Mouse (Mus musculus) erythroblast, embryonic 14.5 days (primary cell): ENCODE measurements around the gene Ube2f. TPM values are rescaled to one million over a fixed set of nuclear protein-coding genes. Genes with fewer than 3 reads are reported as not detected.
A peak's percentile ranks its signal among the peaks of the same experiment; 100 is the strongest.

Source experiments
- H3K27me3 ChIP-seq: 2 replicates; pipeline ENCODE4 v1.6.1; 2012; ENCODE audit warnings: inconsistent platforms; ENCODE audit not compliant: control insufficient read depth
- H3K36me3 ChIP-seq: 2 replicates; pipeline ENCODE4 v1.6.1; 2012; ENCODE audit warnings: mild to moderate bottlenecking, inconsistent platforms; ENCODE audit not compliant: control insufficient read depth
- H3K4me1 ChIP-seq: 2 replicates; pipeline ENCODE4 v1.6.1; 2012; ENCODE audit warnings: inconsistent platforms; ENCODE audit not compliant: control insufficient read depth
- H3K4me3 ChIP-seq: replicated peaks from 2 replicates; pipeline ENCODE3; 2012; ENCODE audit warnings: moderate library complexity, mild to moderate bottlenecking, inconsistent platforms
- H3K9me3 ChIP-seq: 2 replicates; pipeline ENCODE4 v1.6.1; 2012; ENCODE audit warnings: low read length, inconsistent platforms, mixed read lengths; ENCODE audit not compliant: control insufficient read depth
- GATA1 ChIP-seq: IDR thresholded peaks from 2 replicates; pipeline ENCODE4 v1.6.1; 2012; ENCODE audit warnings: low read length, inconsistent platforms, mixed read lengths
- TAL1 ChIP-seq: IDR thresholded peaks from 3 replicates; pipeline ENCODE4 v1.6.1; 2012; ENCODE audit warnings: low read length, inconsistent platforms, mixed read lengths
- polyA plus RNA-seq: library from polyadenylated mRNA; stranded (reverse); fragments of >175 nt; gene quantifications from 2 replicates; pipeline ENCODE4 v1.2.3, GENCODE M21; 2012

The Ube2f gene
- polyA plus RNA-seq, 1 experiment: 3.8 TPM

DNA sequence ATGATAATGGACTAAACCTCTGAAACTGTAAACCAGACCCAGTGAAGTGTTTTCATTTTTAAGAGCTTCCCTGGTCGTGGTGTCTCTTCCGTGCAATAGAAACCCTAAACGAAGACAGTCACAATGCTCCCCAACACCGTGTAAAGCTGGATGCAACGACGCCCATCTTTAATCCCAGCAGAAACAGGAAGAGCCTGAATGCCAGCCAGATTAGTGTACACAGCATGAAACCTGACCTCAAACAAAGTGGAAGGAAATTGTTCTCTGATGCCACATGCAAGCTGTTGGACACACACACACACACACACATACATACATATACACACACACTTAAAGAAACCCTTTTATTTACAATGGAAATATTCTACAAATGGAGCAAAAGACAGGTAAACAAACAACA is 19.0 kb upstream of the Ube2f start:
- Histone ChIP-seq H3K9me3 (no peaks in the 10 kb centered on the region; the same call in 1 of the 2 replicates), H3K36me3 (no peaks in the 10 kb centered on the region), H3K4me1 (peaks cover 46% of the 10 kb centered on the region), H3K4me3 (no peak overlapping the region), H3K27me3 (peaks cover 3% of the 10 kb centered on the region; the same call in 1 of the 2 replicates)
- TF ChIP-seq GATA1 (no peak), TAL1 (no peak)

- H3K4me1 ChIP-seq: peaks cover 39% of the 10 kb centered on the region
Measured at GRCm38 (mm10) chr1:91231896-91232295, 18.2 kb upstream of the Ube2f start.

GRCm38 (mm10) chr1:91235395-91235794 is 14.7 kb upstream of the Ube2f start:
- TF ChIP-seq TAL1 (no peak), GATA1 (no peak)
- Histone ChIP-seq H3K4me3 (no peak overlapping the region), H3K4me1 (peaks cover 14% of the 10 kb centered on the region)

More at GRCm38 (mm10) chr1:91231896-91232295, 18.2 kb upstream of the Ube2f start:
- Histone ChIP-seq H3K27me3 (peaks cover 3% of the 10 kb centered on the region; the same call in 1 of the 2 replicates), H3K4me3 (no peak overlapping the region), H3K36me3 (no peaks in the 10 kb centered on the region), H3K9me3 (no peaks in the 10 kb centered on the region; the same call in 1 of the 2 replicates)
- TF ChIP-seq TAL1 (no peak), GATA1 (no peak)

DNA sequence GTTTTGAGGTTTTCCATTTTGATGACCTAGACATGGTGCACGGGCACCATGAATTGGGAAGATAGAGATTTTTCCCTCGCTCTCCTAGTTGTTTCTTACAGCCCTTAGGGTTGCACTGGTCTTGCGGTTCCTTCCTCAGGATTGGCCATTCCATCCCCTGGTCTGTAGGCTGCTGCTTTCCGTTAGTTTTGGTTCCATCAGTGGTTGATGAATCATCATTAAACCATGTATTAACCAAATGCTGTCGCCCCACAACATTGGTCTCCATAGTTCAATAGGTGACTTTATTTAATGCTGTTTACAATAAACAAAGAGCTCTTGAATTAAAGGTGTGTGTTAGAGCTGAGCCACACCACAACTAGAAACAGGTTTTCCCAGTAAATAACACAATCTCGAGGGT is 12.4 kb upstream of the Ube2f start:
- peaks cover 18% of the 10 kb centered on the region for H3K4me1 ChIP-seq
- H3K9me3 ChIP-seq: no peaks in the 10 kb centered on the region
- peaks cover 3% of the 10 kb centered on the region; the same call in 1 of the 2 replicates for H3K27me3 ChIP-seq
- no peaks in the 10 kb centered on the region for H3K36me3 ChIP-seq
- no peak overlapping the region for H3K4me3 ChIP-seq
- TF ChIP-seq GATA1 (no peak), TAL1 (no peak)

More at GRCm38 (mm10) chr1:91235395-91235794, 14.7 kb upstream of the Ube2f start:
- Histone ChIP-seq H3K36me3 (no peaks in the 10 kb centered on the region), H3K9me3 (no peaks in the 10 kb centered on the region; the same call in 1 of the 2 replicates), H3K27me3 (peaks cover 3% of the 10 kb centered on the region; the same call in 1 of the 2 replicates)

GRCm38 (mm10) chr1:91239112-91239511 is 11.0 kb upstream of the Ube2f start:
- H3K9me3 ChIP-seq: no peaks in the 10 kb centered on the region
- H3K4me1 ChIP-seq: peaks cover 18% of the 10 kb centered on the region
- H3K4me3 ChIP-seq: no peak overlapping the region
- TF ChIP-seq TAL1: no peak
- no peak for TF ChIP-seq GATA1
- H3K27me3 ChIP-seq: peaks cover 3% of the 10 kb centered on the region; the same call in 1 of the 2 replicates
- no peaks in the 10 kb centered on the region for H3K36me3 ChIP-seq

GRCm38 (mm10) chr1:91239800-91240199 is 10.3 kb upstream of the Ube2f start:
- no peaks in the 10 kb centered on the region for H3K9me3 ChIP-seq
- TF ChIP-seq GATA1 (no peak), TAL1 (no peak)
- H3K27me3 ChIP-seq: peaks cover 3% of the 10 kb centered on the region; the same call in 1 of the 2 replicates
- H3K4me1 ChIP-seq: peaks cover 18% of the 10 kb centered on the region
- H3K4me3 ChIP-seq: no peak overlapping the region
- H3K36me3 ChIP-seq: no peaks in the 10 kb centered on the region

DNA sequence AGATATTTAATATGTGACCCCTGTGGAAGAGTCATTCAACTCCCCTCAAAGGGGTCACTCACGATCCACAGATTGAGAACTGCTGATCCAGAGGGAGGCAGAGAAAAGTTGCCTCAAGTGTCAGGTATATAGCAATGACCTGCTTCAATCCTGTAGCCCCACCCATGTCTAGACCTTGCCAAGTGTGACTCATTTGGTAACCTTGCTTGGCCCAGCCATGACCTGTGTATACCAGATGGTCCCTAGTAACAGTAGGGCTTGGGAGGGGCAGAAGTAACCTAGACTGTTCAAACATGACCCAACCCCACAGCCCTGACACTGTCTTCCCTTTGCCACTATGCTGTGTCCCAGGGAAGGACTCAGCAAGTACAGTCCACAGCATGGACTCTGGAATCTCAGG is 9.4 kb upstream of the Ube2f start:
- H3K4me3 ChIP-seq: no peak overlapping the region
- H3K36me3 ChIP-seq: no peaks in the 10 kb centered on the region
- H3K27me3 ChIP-seq: peaks cover 3% of the 10 kb centered on the region; the same call in 1 of the 2 replicates
- TF ChIP-seq TAL1 (no peak), GATA1 (no peak)
- peaks cover 19% of the 10 kb centered on the region for H3K4me1 ChIP-seq
- H3K9me3 ChIP-seq: no peaks in the 10 kb centered on the region

GRCm38 (mm10) chr1:91241249-91241648 is 8.9 kb upstream of the Ube2f start:
- no peaks in the 10 kb centered on the region for H3K36me3 ChIP-seq
- H3K27me3 ChIP-seq: no peaks in the 10 kb centered on the region
- no peaks in the 10 kb centered on the region for H3K9me3 ChIP-seq
- no peak overlapping the region for H3K4me3 ChIP-seq
- TF ChIP-seq GATA1 (no peak), TAL1 (no peak)
- peaks cover 24% of the 10 kb centered on the region for H3K4me1 ChIP-seq

- H3K4me3 ChIP-seq: peak overlapping the region; percentile 100
- H3K9me3 ChIP-seq: no peaks in the 10 kb centered on the region
- TF ChIP-seq TAL1: peak; percentile 81
- TF ChIP-seq GATA1: peak; percentile 60
- H3K36me3 ChIP-seq: peaks cover 9% of the 10 kb centered on the region
- H3K27me3 ChIP-seq: no peaks in the 10 kb centered on the region
- peaks cover 59% of the 10 kb centered on the region for H3K4me1 ChIP-seq
Measured at GRCm38 (mm10) chr1:91248242-91248641, 1.9 kb upstream of the Ube2f start.

GRCm38 (mm10) chr1:91248970-91249369 is 1.1 kb upstream of the Ube2f start:
- peaks cover 65% of the 10 kb centered on the region for H3K4me1 ChIP-seq
- no peaks in the 10 kb centered on the region for H3K27me3 ChIP-seq
- peaks cover 15% of the 10 kb centered on the region for H3K36me3 ChIP-seq
- no peak for TF ChIP-seq GATA1
- peak overlapping the region; percentile 100 for H3K4me3 ChIP-seq
- H3K9me3 ChIP-seq: no peaks in the 10 kb centered on the region
